Mouse (Mus musculus) layer of hippocampus, adult 2 months (tissue): ENCODE measurements at regions not wholly inside any gene's neighbourhood (a gene's known extent, or its start where the extent isn't known, plus 50 kb on each side); places are given as distances from the start of the nearest gene placed in this dataset.
A peak's percentile ranks its signal among the peaks of the same experiment; 100 is the strongest.

ENCODE experiments used
- DNase-seq, 2 experiments: peaks; one replicate each; pipeline ENCODE4 v3.0.0; 2022; ENCODE audit warnings: low spot score in 2 of 2
- H3K27ac ChIP-seq: fragments of 200-600 bp; 2 replicates; pipeline ENCODE4 v1.8.1; 2022
- H3K4me3 ChIP-seq: fragments of 200-600 bp; 2 replicates; pipeline ENCODE4 v1.8.1; 2022; ENCODE audit warnings: mild to moderate bottlenecking
- CTCF ChIP-seq: fragments of 200-600 bp; conservative IDR thresholded peaks from 2 replicates; pipeline ENCODE4 v1.8.1; 2022; ENCODE audit warnings: antibody characterized with exemption, mild to moderate bottlenecking, moderate library complexity

- TF ChIP-seq CTCF: no peak
- Histone ChIP-seq H3K27ac (peak overlapping the region; percentile 39; the same call in 1 of the 2 replicates), H3K4me3 (peak overlapping the region; percentile 27; the same call in 1 of the 2 replicates)
- no peak for DNase-seq
Measured at GRCm38 (mm10) chr19:45310291-45310881, 53.1 kb upstream of the Btrc start.

DNA sequence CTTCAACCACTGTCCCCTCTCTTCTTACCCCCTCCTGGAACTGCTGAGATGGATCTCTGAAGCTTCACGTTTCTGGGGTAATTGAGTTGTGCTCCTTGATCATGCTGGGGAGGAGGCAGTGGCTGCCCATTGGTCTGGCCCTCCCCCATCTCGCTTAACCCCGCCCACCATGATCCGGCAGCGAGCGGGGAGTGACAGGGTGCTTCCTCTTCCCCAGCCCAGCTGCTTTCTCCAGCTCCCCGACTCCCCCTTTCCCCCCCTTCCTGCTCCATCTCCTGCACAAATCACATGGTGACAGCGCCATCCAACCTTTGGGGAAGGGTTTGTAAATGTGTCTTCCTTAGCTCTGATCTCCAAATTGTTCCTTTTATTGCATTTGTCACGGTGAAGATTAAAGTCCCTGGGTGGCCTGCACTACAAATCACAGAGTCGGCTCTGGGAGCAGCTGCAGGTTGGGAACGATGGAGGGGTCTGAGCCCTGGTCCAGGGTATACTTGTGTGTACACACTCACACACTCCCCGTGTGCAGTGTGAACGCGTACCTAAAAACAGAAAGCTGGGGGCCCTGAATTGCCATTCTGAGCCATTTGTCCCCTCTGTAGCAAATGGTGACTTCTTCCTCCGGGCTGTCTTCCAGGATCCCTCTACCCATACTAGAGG lies 52.5 kb upstream of the Btrc start:
- peak; percentile 59 to 66 for DNase-seq
- H3K4me3 ChIP-seq: peak overlapping the region; percentile 27; the same call in 1 of the 2 replicates
- TF ChIP-seq CTCF: no peak
- peak overlapping the region; percentile 39 for H3K27ac ChIP-seq

- TF ChIP-seq CTCF: no peak
- Histone ChIP-seq H3K27ac (peak overlapping the region; percentile 39; the same call in 1 of the 2 replicates), H3K4me3 (no peak overlapping the region)
Measured at GRCm38 (mm10) chr19:45311831-45312537, 51.5 kb upstream of the Btrc start.

DNA sequence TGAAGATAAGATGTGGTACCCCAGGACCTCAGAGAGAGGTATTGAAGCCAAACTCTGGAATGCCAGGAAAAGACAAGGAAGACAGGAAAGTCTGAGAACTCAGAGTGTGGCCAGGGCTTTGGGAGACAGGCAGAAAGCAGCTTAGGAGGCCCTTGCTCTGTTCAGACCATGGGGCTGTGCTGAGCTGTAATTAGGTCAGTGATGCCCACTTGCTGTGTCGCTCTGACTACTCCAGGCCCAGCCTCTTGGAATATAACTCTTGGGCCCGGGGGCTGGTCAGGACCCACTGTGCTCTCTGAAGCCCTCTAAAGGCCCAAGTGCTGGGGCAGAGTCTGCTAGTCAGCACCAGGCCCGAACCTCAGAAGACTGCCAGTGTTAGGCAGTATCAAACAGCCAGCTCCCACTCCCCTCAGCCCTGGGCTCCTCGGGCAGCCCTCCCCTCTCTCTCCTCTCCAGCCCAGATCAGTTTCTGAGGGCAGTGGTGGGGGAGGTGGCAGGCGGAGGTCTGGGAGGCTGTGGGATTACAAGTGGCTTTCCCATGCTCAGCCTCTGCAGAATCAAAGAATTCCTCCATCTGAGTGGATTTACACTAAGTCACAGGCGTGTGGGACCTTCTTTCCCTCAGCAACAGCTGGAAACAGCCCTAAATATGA lies 50.7 kb upstream of the Btrc start:
- TF ChIP-seq CTCF: no peak
- 0 out of 2 replicates have a peak overlapping the region, but pooled peaks have one; percentile 23 for H3K27ac ChIP-seq
- no peak for DNase-seq
- H3K4me3 ChIP-seq: no peak overlapping the region

More at GRCm38 (mm10) chr19:45311831-45312537, 51.5 kb upstream of the Btrc start:
- no peak for DNase-seq
